Mouse (Mus musculus) spleen, adult 2 months (tissue): Measurements from ENCODE around the gene Nme7.

Experiments used
- CTCF ChIP-seq: fragments of 200-500 bp; IDR thresholded peaks from 2 replicates; pipeline ENCODE4 v1.5.1; 2011; ENCODE audit warnings: mild to moderate bottlenecking, inconsistent platforms; ENCODE audit not compliant: insufficient read depth, insufficient read length, insufficient replicate concordance; ENCODE audit errors: extremely low read depth
- POLR2A ChIP-seq: fragments of 200-500 bp; IDR thresholded peaks from 2 replicates; pipeline ENCODE4 v1.6.1; 2011; ENCODE audit warnings: low read depth, low read length, inconsistent platforms

GRCm38 (mm10) chr1:164417604-164418003 lies 113.7 kb downstream of the Nme7 start:
- no peak for TF ChIP-seq CTCF
- no peak for TF ChIP-seq POLR2A
